Mouse (Mus musculus): ENCODE results near the gene Taf11. TPM values are rescaled to one million over a fixed set of nuclear protein-coding genes. Genes with fewer than 3 reads are reported as not detected.

Gene Taf11
- polyA plus RNA-seq, 1 experiment = 40.6 TPM

DNA sequence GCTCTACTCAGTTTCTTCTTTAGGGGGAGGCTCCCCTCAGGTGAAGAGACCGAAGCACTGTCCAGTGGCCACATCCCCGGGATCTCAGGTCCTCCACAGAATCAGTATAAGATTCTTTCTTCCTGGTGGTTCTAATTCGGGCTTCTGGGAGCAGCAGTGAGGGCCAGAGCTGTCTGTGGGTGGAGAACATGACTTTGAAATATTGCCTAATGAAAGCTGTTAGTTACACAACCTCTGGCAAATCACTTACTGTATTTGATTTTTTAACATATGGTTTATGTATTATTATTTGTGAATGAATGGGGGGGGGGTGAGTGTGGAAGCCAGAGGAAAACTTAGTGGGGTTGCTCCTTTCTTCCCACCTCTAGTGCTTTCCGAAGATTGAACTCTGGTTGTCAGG lies 22.2 kb upstream of the Taf11 start:
- Histone ChIP-seq H3K27me3 (ENCODE audit: control insufficient read depth, insufficient read depth, low read length, poor library complexity, severe bottlenecking) (no peaks in the 10 kb centered on the region), H3K9me3 (replicated peaks; ENCODE audit: control insufficient read depth, insufficient read depth, low read length, poor library complexity, severe bottlenecking) (no peaks in the 10 kb centered on the region), H3K4me1 (ENCODE audit: control insufficient read depth, insufficient read depth, low read length) (no peaks in the 10 kb centered on the region), H3K36me3 (ENCODE audit: control insufficient read depth, insufficient read depth, low read length, poor library complexity, severe bottlenecking) (no peaks in the 10 kb centered on the region), H3K27ac (ENCODE audit: insufficient read depth, low read length) (no peak overlapping the region), H3K9ac (ENCODE audit: low read depth, poor library complexity, severe bottlenecking) (no peak overlapping the region), H3K4me3 (ENCODE audit: low read depth, low read length) (no peak overlapping the region)
- no peak for TF ChIP-seq EP300 (IDR thresholded peaks at IDR 0.05; ENCODE audit: insufficient read depth, low read depth, low read length)
- TF ChIP-seq POLR2A (IDR thresholded peaks at IDR 0.05; ENCODE audit: insufficient read depth, low read length) = no peak
- TF ChIP-seq CTCF (IDR thresholded peaks at IDR 0.05; ENCODE audit: low read depth, low read length) = no peak

DNA sequence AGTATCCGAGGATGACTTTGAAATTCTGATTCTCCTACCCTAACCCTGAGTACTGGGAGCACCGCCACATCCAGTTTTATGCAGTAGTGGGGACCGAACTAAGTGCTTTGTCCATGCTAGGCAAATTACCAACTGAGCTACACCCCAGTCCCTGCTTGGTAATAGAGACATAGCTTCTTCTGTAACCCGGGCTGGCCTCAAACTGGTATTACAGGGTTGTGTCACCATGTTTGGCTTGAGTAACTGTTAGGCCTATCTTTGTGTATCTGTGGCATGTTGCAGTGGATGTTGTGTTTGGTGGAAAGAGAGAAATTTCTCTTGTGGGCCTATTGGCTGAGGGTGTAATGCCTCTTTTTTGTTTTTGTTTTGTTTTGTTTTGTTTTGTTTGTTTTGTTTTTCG lies 20.6 kb upstream of the Taf11 start:
- no peaks in the 10 kb centered on the region for H3K36me3 ChIP-seq (ENCODE audit: control insufficient read depth, insufficient read depth, low read length, poor library complexity, severe bottlenecking)
- TF ChIP-seq POLR2A (IDR thresholded peaks at IDR 0.05; ENCODE audit: insufficient read depth, low read length) (no peak), EP300 (IDR thresholded peaks at IDR 0.05; ENCODE audit: insufficient read depth, low read depth, low read length) (no peak), CTCF (IDR thresholded peaks at IDR 0.05; ENCODE audit: low read depth, low read length) (no peak)

DNA sequence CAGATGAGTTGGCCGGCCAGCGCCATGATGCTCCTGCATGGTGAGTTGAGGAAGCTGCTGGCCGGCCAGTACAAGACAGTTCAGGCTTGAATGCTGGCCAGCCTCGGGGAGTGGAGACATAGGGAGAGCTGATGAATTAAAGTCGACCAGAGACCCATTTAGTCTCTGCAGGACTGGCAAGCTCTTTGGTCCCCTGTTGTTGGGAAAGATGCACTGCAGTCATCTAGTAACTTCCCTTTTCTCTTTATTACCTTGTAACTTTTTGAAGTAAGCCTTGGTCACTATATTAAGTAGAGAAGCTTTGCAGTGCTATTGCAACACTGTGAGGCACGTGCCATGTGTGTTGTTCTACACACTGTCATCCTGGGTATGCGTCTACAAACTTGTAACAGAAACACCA lies 15.9 kb upstream of the Taf11 start:
- Histone ChIP-seq H3K9ac (ENCODE audit: low read depth, poor library complexity, severe bottlenecking) (no peak overlapping the region), H3K27me3 (ENCODE audit: control insufficient read depth, insufficient read depth, low read length, poor library complexity, severe bottlenecking) (no peaks in the 10 kb centered on the region), H3K9me3 (replicated peaks; ENCODE audit: control insufficient read depth, insufficient read depth, low read length, poor library complexity, severe bottlenecking) (no peaks in the 10 kb centered on the region), H3K36me3 (ENCODE audit: control insufficient read depth, insufficient read depth, low read length, poor library complexity, severe bottlenecking) (no peaks in the 10 kb centered on the region), H3K27ac (ENCODE audit: insufficient read depth, low read length) (no peak overlapping the region), H3K4me3 (ENCODE audit: low read depth, low read length) (no peak overlapping the region), H3K4me1 (ENCODE audit: control insufficient read depth, insufficient read depth, low read length) (no peaks in the 10 kb centered on the region)
- TF ChIP-seq POLR2A (IDR thresholded peaks at IDR 0.05; ENCODE audit: insufficient read depth, low read length) (no peak), EP300 (IDR thresholded peaks at IDR 0.05; ENCODE audit: insufficient read depth, low read depth, low read length) (no peak), CTCF (IDR thresholded peaks at IDR 0.05; ENCODE audit: low read depth, low read length) (no peak)

More for the DNA sequence above, 20.6 kb upstream of the Taf11 start:
- Histone ChIP-seq H3K27me3 (ENCODE audit: control insufficient read depth, insufficient read depth, low read length, poor library complexity, severe bottlenecking) (no peaks in the 10 kb centered on the region), H3K9ac (ENCODE audit: low read depth, poor library complexity, severe bottlenecking) (no peak overlapping the region), H3K4me1 (ENCODE audit: control insufficient read depth, insufficient read depth, low read length) (no peaks in the 10 kb centered on the region), H3K9me3 (replicated peaks; ENCODE audit: control insufficient read depth, insufficient read depth, low read length, poor library complexity, severe bottlenecking) (no peaks in the 10 kb centered on the region), H3K4me3 (ENCODE audit: low read depth, low read length) (no peak overlapping the region), H3K27ac (ENCODE audit: insufficient read depth, low read length) (no peak overlapping the region)

DNA sequence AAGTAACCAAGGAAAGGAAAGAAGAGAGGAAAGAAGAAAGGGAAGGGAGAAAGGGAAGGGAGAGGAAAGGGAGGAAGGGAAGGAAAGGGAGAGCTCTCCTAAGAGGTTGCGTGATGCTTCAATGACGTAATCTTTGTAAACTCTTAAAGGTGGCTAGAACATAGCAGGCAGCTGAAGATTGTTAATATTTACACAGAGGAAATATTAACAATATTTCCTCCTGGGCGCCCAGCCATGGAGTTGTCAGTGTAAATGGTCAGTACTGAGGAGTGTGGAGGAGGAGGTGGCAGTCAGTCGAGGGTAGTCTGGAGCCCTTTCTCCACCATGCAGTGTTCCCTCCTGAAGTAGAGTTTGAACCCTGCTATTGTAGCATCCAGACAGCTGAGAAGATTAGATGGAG lies 15.4 kb upstream of the Taf11 start:
- H3K36me3 ChIP-seq (ENCODE audit: control insufficient read depth, insufficient read depth, low read length, poor library complexity, severe bottlenecking) = no peaks in the 10 kb centered on the region
- H3K27me3 ChIP-seq (ENCODE audit: control insufficient read depth, insufficient read depth, low read length, poor library complexity, severe bottlenecking) = no peaks in the 10 kb centered on the region
- H3K4me1 ChIP-seq (ENCODE audit: control insufficient read depth, insufficient read depth, low read length) = no peaks in the 10 kb centered on the region
- no peak overlapping the region for H3K27ac ChIP-seq (ENCODE audit: insufficient read depth, low read length)
- H3K9ac ChIP-seq (ENCODE audit: low read depth, poor library complexity, severe bottlenecking) = no peak overlapping the region
- TF ChIP-seq CTCF (IDR thresholded peaks at IDR 0.05; ENCODE audit: low read depth, low read length) (no peak), POLR2A (IDR thresholded peaks at IDR 0.05; ENCODE audit: insufficient read depth, low read length) (no peak), EP300 (IDR thresholded peaks at IDR 0.05; ENCODE audit: insufficient read depth, low read depth, low read length) (no peak)
- no peaks in the 10 kb centered on the region for H3K9me3 ChIP-seq (replicated peaks; ENCODE audit: control insufficient read depth, insufficient read depth, low read length, poor library complexity, severe bottlenecking)
- no peak overlapping the region for H3K4me3 ChIP-seq (ENCODE audit: low read depth, low read length)

DNA sequence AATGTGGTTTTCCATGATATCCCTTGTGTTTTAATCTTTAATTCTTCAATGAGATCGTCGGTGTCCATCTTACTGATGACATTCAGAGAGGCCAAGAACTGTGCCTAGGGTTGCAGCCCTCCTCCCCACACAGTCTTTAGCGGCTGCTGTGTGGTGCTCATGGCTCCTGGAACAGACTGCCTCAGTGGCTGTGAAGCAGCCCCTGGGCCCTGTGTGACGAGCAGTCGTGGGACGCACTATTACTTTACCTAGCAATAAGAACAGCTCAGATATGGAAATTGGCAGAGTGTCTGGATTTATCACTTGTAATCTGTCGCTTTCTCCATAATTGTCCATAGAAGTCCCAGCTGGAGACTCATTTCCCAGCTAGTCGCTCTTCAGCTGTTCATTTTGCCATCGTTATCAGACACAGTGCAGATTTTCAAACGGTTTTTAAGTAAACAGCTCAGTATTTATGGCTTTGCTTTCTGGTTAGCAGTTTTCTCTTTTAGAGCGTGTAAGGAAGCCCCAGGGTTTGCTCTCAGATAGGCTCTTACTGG lies 12.6 kb upstream of the Taf11 start:
- Histone ChIP-seq H3K27ac (ENCODE audit: insufficient read depth, low read length) (no peak overlapping the region), H3K9ac (ENCODE audit: low read depth, poor library complexity, severe bottlenecking) (no peak overlapping the region), H3K4me1 (ENCODE audit: control insufficient read depth, insufficient read depth, low read length) (no peaks in the 10 kb centered on the region), H3K4me3 (ENCODE audit: low read depth, low read length) (no peak overlapping the region), H3K9me3 (replicated peaks; ENCODE audit: control insufficient read depth, insufficient read depth, low read length, poor library complexity, severe bottlenecking) (no peaks in the 10 kb centered on the region), H3K27me3 (ENCODE audit: control insufficient read depth, insufficient read depth, low read length, poor library complexity, severe bottlenecking) (no peaks in the 10 kb centered on the region), H3K36me3 (ENCODE audit: control insufficient read depth, insufficient read depth, low read length, poor library complexity, severe bottlenecking) (no peaks in the 10 kb centered on the region)
- no peak for TF ChIP-seq EP300 (IDR thresholded peaks at IDR 0.05; ENCODE audit: insufficient read depth, low read depth, low read length)
- TF ChIP-seq CTCF (IDR thresholded peaks at IDR 0.05; ENCODE audit: low read depth, low read length) = no peak
- no peak for TF ChIP-seq POLR2A (IDR thresholded peaks at IDR 0.05; ENCODE audit: insufficient read depth, low read length)

DNA sequence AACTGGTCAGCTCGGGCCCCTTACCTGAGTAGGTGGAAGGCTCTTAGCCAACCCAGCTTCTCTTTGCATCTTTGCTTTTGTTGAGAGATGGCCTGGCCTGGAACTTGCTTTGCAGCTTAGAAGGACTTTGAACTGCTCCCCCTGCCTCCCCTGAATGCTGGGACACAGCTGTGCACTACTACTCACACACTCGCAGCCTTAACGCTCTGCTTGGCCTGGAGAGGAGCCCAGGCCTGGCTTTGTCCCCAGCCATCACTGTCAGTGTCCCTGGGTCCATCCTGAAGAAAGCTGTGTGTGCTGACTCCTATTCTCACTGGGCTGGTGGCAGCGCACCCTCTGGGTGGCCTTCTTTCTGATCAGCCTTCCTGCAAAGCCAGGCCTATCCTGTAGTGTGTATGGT lies 11.0 kb upstream of the Taf11 start:
- H3K36me3 ChIP-seq (ENCODE audit: control insufficient read depth, insufficient read depth, low read length, poor library complexity, severe bottlenecking) = no peaks in the 10 kb centered on the region
- no peak overlapping the region for H3K9ac ChIP-seq (ENCODE audit: low read depth, poor library complexity, severe bottlenecking)
- H3K4me3 ChIP-seq (ENCODE audit: low read depth, low read length) = no peak overlapping the region
- H3K9me3 ChIP-seq (replicated peaks; ENCODE audit: control insufficient read depth, insufficient read depth, low read length, poor library complexity, severe bottlenecking) = no peaks in the 10 kb centered on the region
- no peaks in the 10 kb centered on the region for H3K4me1 ChIP-seq (ENCODE audit: control insufficient read depth, insufficient read depth, low read length)
- H3K27me3 ChIP-seq (ENCODE audit: control insufficient read depth, insufficient read depth, low read length, poor library complexity, severe bottlenecking) = no peaks in the 10 kb centered on the region
- no peak overlapping the region for H3K27ac ChIP-seq (ENCODE audit: insufficient read depth, low read length)
- TF ChIP-seq EP300 (IDR thresholded peaks at IDR 0.05; ENCODE audit: insufficient read depth, low read depth, low read length) = no peak
- no peak for TF ChIP-seq POLR2A (IDR thresholded peaks at IDR 0.05; ENCODE audit: insufficient read depth, low read length)

Measured in ES-Bruce4 (cell line).